Mouse (Mus musculus) granulocyte monocyte progenitor cell, adult 5-6 weeks (primary cell): ENCODE measurements around the gene Haus3. TPM values are rescaled to one million over a fixed set of nuclear protein-coding genes. Genes with fewer than 3 reads are reported as not detected.

Experiments used
- ATAC-seq: replicated peaks from 2 replicates; pipeline ENCODE4 v1.8.0; 2016; ENCODE audit warnings: mild to moderate bottlenecking, moderate TSS enrichment, inconsistent platforms; ENCODE audit not compliant: poor library complexity, severe bottlenecking
- total RNA-seq, 2 experiments: library from RNA; stranded (forward) in 1 of 2; stranded (reverse) in 1 of 2; fragments of 200-712, 200-1000 nt in 1 of 2; fragments of >200 nt in 1 of 2; fragmentation: Nextera tagmentation in 1 of 2; gene quantifications; 2 replicates each; pipeline ENCODE4 v1.2.3; 2014 to 2017

Haus3 gene
- total RNA-seq, 2 experiments from 2014 or later: 65.6 to 214 TPM

DNA sequence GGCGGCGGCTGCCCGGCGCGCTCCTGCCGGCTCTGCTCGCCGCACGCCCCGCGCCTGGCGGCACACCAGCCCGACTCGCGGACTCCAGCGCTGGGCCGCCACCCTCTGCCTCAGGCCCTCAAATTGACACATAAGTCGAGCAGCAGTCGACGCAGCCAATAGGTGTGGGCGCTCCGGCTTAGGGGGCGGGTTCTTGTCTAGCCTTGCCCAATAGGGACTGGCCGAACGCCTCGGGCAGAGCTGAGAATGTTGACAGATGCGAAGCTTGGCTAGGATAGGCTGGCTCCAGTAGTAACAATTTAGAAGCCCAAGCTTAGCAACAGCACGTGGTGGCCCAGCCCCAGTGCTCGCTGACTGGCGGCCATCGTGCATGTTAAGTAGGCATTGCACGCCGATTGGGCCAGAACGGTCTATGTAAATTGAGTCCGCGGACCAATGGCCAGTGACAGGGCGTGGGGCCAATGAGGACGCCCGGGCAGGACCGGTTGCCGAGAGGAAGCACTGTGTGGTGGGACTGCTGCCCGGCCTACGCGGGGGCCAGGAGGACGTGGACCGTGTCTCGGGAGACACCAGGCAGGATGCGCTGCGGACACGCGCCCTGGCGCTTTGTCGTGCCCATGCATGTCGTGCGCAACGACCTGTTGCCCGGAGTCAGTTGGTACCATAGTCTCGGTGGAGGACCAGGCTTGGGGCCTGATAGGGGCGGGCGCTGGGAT lies 18.4 kb upstream of the Haus3 start, which contains the start of gene Mxd4:
Gene Mxd4 (minus strand): TSS at position 120 of the 716 bp plus-strand sequence.
- ATAC-seq: peak; percentile 85

DNA sequence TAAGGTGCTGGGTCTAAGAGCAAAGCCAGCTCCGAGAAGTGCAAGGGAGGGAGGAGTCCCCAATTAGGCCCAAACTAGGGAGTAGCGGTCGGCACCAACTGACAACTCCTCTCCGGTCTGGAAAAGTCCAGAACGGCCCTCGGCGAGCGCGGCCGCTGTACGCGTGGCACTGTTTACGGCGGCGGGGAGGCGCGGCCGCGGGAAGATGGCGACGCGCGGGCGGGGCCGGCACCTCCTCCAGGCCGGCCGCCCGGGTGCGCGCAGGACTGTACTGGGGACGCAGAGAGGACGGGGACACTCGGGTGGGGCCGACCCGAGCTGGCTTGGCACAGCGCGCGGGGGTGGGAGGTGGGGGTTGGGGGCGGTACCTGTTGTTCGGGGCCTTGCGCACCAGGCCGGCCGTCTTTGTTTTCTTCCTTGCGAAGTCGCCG lies 17.6 kb upstream of the Haus3 start:
- ATAC-seq: 0 out of 2 replicates have a peak, but pooled peaks have one; percentile 6

DNA sequence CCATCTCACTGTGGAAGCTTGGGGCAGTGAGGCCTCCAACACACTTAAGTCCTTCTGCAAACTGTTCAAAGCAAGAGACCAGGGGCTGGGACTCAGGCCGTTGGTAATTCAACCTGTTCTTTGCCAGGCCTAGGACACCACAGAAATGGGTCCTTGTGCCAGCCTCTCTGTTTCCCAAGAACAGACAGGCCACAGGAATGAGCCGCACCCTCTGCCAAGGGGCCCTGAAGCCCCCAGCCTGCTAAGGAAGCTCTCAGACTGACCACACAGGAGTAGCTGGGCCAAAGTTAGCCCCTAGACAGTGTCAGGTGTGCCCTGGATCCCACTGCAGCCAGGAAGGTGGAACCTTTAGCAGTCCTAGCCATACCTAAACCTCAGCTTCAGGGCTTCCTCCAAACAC lies 17.1 kb upstream of the Haus3 start:
- no peak for ATAC-seq

DNA sequence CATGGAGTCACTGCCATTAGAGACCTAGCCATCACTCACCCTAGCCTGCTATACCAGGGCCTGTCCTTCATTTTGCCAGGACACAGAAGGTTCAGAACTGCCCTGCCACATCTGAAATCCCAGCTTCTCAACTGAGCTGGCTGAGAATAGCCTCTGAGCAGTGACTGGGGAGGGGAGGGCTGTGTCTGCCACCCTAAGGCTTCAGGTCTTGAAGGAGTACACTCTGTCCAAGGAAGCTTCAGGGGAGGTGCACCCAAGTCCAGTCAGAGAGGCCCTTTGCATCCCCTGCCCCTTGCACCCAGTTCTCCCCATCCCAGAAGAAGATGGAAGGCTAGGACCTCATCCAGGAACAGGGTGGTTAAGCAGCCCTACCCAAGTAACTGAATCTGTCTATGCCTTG lies 16.5 kb upstream of the Haus3 start:
- no peak for ATAC-seq

DNA sequence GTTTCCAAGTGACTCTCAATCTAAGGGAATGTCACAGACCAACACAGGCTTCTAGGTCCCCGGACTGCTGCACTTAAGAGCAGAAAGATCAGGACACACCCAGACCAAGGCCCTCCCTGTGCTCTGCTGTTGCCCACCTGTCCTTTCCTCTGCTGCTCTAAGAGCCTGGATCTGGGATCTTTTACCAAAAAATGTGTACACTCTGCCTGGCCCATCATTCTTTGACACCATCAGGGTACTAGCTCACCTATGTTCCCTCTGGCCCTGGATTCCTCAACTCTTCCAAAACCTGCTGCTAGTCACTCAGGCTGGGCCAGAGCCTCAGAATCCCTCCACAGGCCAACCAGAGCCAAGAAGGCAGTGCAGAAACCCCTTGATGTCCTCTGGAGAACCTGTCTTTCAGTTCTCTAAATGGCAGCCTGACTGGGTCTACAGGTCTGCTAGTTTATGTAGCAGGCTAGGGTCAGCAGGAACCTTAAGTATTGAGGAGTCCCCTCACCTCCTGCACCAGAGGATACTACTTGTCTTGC lies 15.8 kb upstream of the Haus3 start:
- no peak for ATAC-seq

DNA sequence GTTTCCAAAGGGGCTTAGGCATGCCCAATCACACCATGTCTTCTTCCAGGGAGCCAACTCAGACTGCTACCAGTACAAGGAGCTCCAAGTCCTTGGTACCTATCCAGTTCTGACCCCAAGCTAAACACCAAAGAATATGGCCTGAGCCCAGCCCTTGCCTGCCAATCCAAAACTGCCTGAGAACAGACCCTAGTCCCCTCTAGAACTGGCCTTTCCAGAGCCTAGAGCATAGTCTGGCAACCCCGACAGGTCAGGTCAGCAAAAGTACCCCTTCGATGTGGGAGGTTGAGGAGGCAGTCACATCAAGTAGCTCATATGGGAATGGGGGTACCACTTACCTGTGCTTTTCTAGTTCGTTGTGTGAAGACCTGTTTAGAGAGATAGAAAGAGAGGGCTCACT lies 14.6 kb upstream of the Haus3 start:
- no peak for ATAC-seq

DNA sequence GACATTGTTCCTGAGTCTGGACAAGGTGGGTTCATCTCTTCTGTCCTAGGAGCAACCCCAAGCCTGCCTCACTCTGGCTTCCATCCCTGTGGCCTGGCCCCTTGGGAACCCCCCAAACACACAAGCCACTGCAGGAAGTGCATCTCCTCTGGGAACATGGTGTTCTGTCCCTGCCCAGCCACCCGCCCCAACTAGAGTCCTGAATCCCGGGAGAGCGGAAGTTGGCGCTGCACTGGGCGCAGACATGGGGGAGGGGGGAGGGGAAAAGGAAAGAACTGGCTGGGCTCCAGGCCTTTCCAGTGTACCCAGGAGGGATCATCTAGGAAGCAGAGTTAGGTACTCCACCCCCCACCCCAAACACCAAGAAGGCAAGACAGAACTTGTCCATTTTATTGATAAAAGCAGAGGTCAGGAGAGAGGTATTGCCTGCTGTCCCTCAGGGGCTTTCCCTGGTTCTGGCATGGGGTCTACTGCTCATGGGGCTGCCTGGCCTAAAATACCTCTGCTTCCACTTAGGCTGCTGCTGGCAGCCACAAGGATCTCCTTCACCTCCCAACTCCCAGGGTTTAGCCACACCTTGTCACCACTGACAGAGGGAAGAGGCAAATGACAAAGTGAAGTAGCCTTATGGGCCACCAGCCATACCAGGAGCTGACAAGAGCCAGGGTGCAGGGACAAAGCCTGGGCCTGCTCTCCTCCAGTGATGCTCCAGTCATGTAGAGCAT lies 14.0 kb upstream of the Haus3 start:
- no peak for ATAC-seq

DNA sequence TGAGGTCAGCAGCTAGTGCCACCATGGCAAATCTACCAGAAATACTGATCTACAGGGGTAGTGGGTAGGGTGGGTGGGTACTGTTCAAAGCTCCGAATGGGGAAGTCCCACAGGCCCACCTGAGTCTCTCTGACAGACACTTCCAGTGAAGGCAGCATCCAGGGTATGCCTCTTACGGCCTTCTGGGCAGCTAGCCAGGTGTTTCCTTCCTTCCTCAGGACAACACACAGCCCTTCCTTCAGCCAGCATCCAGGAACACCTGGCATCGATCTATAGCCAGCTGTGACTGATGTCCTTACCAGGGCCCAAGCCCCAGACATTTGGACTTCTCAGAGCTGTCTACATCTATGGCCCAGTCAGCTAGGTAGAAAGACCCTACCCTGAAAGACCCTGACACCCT lies 13.2 kb upstream of the Haus3 start:
- ATAC-seq: no peak

DNA sequence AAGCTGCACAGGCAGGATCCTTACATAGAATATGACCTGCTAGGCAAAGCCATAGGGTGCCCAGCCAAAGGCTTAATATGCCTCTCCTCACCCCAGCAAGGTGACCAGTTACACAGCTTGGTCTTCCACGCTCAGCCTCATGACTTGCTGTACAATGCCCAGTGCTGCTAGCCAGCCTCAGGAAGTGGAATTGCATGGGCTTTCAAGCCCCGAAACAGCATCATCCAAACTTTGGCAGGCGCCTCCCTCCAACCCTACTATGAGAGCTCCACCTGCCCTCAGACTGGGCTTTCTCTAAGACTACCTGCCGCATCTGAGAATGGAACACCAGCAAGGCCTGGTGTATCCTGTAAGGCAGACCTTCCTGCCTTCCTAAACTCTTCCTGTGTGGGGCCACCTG lies 8.5 kb upstream of the Haus3 start:
- no peak for ATAC-seq

DNA sequence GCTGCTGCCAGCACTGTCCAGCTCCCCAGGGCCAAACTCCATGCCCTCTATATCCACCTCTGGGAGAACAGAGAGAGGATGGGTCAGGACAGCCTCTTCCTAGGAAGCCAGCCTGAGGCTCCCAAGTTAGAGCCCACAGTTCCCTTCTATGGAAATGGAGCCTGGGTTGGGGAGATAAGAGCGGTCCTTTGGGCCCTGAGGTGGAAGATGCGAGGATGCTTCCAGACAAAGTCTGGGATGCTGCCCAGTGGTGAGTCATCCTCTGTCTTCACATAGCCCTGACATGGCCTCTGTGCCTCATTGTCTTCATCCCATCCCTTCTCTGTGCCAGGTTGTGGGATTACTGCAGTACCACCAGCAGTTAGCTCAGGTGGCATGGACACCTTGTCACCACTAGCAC lies 7.8 kb upstream of the Haus3 start:
- no peak for ATAC-seq

DNA sequence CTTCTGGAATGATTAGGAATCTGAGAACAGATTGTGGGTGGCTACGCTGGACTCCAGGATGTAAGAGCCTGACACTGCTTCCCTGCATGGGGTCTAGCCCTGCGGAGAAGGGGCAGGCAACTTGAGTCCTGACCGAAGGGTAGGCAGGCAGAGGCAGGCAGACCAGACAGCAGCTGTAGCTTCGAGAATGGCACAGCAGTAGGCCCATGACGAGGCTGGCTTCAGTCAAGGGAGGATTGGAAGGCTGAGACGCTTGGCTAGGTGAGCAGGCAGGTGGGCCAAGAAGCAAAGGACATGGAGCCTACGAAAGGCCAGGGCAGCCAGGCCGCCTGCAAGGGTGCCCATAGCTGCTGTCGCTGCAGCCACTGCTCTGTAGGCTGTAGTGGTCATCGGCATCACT lies 7.4 kb upstream of the Haus3 start:
- ATAC-seq: no peak

DNA sequence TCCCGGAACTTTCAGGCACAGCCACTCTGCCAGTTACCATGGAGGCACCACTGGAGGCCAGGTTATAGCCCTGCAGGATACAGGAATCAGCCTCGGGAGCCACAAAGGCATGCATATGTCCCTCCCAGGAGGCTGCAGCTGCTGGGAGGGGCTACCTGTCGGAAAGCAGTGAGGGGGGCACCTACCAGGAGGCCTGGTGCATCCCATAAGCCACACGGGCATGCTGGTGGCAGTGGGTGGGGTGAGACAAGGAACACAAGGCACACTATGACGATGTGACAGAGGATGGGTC lies 6.0 kb upstream of the Haus3 start:
- ATAC-seq: no peak

DNA sequence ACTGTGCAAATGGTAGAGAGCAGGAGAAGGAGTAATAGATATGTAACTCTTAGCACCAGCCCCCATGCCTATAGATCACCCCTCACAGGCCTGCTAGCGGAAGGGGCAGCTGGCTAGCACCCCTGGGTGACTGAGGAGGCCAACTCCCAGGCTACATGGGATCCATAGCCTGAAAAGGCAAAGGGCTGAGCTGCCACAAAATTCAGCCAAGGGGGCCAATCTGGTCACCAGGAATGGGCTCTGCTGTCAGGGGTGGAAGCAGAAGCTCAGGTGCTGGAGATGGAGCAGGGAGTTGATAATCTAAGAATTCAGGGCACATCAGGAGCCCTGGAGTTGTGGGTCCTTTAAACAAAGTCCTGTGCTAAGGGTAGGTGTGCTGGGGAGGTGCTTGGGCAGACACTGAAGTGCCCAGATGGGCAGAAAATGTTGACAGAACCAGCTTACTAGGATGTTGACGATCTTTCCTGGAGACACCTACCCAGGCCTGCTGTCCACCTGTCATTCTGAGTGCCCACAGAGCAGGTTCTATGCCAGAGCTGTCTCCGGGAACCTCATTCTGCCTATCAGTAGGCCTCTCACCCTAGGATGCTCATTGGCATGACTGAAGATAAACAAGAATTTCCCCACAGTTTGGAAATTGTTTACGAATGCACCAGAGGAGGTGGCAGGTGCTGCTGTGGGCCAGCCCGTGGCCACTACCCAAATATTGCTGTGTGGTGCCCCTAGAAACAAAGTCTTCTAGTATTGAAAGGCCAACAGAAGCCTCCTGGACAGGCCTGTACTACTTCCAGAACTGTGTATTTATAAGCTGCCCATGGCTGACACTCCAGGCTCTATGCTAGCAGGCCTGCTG lies 5.4 kb upstream of the Haus3 start:
- ATAC-seq: no peak

DNA sequence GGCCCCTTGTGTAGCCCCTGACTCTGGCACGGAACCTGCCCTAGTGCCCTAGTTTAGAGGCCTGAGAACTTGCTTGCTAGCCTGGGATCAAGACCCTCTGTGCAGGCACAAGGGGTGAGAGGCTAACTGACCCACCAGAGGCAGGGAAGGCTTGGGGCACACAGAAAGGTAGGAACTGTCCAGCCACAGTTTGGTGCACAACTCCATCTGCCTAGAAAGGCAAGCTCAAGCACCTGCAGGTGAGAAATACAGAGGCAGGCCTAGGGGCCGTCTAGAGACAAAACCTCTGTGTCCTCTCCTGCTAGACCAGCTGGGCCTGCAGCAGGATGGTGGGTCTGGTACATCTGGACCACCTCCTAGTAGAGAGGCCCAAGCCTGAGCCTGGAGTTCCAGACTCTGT lies 4.7 kb upstream of the Haus3 start:
- ATAC-seq: no peak

DNA sequence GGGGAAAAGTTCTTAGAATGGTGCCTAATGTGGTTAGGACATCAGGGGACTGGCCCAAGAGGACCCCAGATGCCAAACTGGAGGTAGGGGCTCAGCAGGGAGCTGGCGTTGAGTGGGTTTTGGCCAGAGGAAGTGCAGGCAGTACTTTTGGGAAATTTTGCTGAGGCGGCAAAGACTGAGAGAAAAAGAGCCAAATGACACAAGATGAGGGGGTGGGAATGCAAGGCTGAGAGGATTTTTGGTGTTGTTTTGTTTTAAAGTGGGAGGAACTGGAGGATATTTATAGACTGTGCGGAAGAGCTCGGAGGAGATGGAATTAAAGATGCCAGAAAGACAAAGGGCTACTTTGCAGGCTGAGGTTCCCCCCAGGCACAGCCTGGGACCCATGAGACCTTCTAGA lies 1.4 kb upstream of the Haus3 start:
- ATAC-seq: no peak

DNA sequence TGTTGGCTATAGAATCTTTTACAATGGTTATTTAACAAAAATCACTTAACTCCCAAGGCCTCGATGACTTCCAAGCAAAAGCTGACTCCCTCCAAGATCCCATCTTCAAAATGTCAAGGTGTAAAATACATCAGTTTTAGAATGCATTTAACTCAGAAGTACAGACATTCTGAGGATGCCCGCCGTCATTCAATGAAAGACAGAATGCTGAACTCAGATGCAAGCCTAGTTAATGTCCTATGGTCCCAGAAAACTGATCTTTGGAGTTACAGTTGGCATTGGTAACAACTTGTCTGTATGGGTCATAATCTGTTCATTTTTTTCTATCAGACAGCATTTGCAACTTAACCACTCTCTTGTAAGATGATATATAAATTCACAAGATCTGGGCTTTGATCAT lies 627 bp upstream of the Haus3 start:
- ATAC-seq: no peak

DNA sequence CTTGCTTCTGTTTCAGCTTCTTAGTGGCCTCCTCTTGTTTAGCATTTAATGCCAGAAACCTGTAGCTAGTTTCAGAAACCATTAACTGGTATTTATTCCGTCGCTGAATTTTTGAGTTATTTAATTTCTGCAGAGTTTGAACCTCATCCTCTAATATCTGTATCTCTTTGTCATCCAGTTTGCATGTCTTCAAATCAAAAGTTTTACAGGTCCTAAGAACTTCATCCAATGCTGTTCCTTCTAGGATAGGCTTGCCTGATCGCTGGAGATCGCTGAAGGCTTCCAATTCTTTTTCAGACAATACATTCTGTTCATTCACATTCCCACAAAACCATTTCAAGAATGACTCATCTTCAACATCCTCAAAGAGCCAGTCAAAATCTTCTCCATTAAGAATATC lies 1.5 kb downstream of the Haus3 start:
- ATAC-seq: no peak

DNA sequence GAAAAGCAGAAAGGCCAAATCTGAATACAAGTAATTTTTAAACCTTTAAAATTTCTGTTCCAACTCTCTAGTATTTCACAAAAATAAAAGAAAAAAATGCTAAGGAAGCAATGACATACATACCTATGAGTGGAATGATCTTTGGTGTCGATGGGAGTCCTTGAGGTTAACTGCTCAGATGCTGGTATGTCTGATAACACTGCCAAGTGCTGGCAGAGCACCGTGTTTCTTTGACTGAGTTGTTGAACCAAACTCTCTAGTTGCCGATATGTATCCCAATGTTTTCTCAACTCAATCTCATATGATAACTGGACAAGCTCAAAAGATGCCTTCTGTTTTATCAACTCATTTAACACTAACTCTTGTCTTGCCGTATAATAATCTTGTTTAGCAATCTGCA lies 3.5 kb downstream of the Haus3 start:
- ATAC-seq: no peak

DNA sequence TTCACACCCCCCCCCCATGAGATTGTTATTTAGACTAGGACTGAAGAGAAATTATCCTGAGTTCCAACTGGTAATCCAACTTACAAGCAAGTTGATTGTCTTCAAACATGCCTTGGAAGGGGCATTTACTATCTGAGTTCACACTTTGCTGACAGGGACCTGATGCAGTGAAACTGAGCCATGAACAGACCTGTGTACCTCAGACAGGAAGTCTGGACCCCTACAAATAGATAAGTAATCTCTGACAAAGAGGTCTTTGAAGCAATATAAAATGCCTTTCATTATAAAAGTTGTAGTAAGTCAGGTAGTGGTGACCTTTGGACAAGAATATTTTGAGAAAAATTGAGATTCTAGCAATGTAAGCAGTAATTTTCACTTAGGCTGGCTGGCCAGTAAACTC lies 20.9 kb downstream of the Haus3 start:
- ATAC-seq: no peak

DNA sequence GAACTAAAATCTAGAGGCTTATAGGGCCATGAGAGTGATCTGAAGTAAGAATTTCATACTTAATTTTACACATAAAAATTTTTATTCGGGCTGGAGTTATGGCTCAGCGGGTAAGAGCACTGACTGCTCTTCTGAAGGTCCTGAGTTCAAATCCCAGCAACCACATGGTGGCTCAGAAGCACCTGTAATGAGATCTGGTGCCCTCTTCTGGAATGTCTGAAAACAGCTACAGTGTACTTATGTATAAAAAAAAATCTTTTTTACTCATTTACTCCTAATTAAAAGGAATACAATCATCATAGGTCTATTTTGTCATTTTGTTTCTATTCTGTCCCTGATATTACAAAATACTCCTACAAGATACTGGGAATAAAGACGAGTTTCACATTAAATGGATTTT lies 21.8 kb downstream of the Haus3 start:
- ATAC-seq: no peak

DNA sequence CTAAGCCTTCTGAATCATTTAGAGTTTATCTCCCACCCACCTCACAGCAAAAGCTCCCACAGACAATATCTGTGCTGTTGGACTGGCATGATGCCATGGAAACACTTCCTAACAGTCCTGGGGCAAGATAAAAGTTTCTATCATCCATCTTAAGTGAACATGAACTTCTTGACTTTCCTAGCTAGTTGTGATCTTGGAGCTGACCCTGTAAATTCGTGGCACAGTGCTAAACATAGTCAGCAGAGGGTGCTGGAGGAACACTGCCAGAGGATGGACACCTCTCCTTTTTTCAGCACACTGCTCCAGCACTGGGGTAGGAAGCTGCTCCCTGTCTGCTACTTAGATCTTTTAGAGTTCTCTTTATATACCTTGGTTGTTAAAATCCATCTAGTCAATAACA lies 29.6 kb downstream of the Haus3 start:
- ATAC-seq: no peak
